Mouse (Mus musculus): Measurements from ENCODE around the gene Magee2.
"Not testable (repeated sequence)": the region's sequence is repeated elsewhere in the genome, so short reads cannot be mapped to it uniquely, and the experiment has no call there.

Gene Magee2

GRCm38 (mm10) chrX:104856751-104857341, at the start of gene Magee2:
TSS of gene Magee2 (minus strand) at chrX:104857267.
- no peak for DNase-seq (ENCODE audit: low spot score)

- DNase-seq (ENCODE audit: low spot score), result no peak
Measured at GRCm38 (mm10) chrX:104853610-104854009, 3.5 kb downstream of the Magee2 start.

GRCm38 (mm10) chrX:104817583-104817982, 39.5 kb downstream of the Magee2 start:
- DNase-seq (ENCODE audit: low spot score), result not testable (repeated sequence)

- not testable (repeated sequence) for DNase-seq (ENCODE audit: low spot score)
Measured at GRCm38 (mm10) chrX:104816987-104817386, 40.1 kb downstream of the Magee2 start.

GRCm38 (mm10) chrX:104813704-104814103, 43.4 kb downstream of the Magee2 start:
- DNase-seq (ENCODE audit: low spot score), result not testable (repeated sequence)
